Mouse (Mus musculus) adrenal gland, adult (tissue): ENCODE results near the gene Egln1.

Source experiments
- DNase-seq, 2 experiments: peaks; one replicate each; pipeline ENCODE4 v3.0.0; 2022 to 2023; ENCODE audit warnings: low spot score in 1 of 2; ENCODE audit not compliant: inconsistent age in 2 of 2

Egln1 gene

DNA sequence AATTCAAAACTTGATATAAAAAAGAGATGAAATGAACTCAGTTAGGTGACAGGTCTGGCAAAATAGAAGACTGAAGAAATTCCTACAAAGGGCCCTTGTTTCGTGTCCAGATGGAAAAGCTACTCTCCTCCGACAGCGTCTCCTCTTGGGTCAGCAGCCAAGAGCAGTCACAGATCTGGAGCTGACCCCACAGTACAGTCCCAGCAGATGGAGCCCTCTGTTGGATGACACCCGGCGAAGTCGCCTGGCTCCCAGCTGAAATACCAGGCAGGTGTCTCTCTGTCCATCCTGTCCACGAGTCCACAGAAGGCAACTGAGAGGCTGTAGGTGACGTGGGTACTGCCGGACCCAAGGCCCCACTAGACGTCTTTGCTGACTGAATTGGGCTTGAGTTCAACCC is 38.8 kb downstream of the Egln1 start:
- DNase-seq: peak in 1 of 2 experiments; percentile 57

DNA sequence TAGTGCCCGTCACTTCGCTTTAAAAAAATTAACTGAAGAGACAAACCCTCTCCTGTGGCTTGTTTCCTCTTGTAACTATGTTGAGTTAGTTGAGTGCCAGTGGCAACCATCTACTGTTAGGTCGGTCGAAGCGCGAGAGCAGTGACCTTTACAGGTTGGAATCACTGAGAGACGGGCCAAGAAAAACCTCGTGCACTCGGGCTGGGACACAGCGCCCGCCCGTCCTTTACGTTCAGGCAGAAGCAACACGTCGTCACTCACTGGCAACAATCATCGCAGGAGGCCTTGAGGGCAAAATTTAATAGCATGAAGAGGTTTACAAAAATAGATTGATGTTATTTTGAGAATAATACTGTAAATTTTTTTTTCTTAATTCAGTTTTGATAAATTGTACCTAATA is 39.2 kb downstream of the Egln1 start:
- peak; percentile 38 to 72 for DNase-seq

DNA sequence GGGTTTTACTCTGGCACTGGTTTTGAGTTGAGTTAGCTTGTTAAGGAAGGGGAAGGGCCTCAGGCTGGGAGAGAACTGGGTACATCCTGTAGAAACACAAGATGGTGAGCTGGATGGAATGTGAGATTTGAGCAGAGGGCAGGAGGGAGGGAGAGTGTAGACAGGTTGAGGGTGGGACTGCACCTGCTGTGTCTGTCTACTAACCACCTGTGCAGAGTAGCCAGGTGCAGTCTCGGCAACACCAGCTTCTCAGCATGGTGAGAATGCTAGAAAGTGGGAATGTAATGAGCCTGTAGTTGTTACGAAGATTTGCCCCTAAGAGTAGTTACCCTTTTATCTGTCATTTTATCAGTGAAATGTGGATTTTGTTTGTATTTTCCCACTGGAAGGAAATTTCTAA is 43.6 kb downstream of the Egln1 start:
- no peak for DNase-seq

DNA sequence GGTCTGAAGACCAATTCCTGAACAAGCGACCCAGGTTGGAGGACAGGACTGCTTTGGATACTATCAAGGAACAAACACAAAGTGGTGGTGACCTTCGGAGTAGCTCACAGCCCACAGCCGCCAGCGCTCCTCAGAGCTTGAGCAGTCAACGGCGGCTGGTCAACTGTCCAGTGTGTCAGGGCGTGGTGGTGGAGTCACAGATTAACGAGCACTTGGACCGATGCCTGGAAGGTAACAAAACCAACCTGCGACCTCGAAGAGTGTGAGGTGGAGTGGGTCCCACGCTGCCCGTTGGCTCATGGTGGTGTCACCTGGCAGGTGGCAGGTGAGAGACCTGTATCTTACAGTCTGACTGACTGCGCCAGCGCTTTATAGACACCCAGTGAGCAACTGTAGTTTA is 45.9 kb downstream of the Egln1 start:
- no peak for DNase-seq

- DNase-seq: peak in 1 of 2 experiments; percentile 65
Measured at GRCm38 (mm10) chr8:124898251-124898905, 50.7 kb downstream of the Egln1 start.

DNA sequence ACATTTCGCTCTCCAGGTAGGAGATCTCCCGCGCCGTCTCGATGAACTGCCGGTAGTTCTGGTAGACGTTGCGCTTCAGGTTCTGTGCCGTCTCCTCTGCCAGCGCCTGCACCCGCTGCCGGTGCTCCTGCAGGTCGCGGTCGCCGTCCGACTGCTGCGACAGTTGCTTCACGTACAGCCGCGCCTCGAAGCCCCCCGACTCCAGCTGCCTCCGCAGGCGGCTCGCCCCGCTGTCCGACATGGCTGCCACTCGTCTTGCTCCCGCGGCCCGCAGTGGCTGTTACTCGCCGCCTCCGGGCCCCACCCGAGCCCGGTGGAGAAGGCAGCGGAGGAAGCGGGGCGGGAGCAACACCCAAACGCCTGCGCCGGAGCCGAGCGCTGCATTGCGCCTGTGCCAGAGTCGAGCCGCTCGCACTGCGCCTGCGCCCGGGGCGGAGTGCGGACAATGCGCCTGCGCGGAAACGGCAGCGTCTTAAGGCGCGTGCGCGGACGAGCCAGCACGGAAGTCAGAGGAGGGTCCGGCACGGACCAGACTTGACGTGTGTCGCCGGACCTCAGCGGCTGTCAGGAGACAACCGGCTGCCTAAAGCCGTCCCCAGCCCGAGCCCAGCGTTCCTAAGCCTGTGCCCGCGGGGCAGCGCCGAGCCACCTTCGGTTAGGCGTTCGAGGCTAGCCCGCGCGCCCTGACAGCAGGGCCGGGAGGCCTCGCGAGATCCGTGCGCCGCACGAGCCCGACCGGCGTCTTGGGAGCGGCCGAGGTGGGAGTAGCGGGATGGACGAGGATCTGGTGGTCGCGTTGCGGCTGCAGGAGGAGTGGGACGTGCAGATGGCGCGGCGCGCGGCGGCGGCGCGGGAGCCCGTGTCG is 51.5 kb downstream of the Egln1 start, which contains the start of the genes Exoc8 and Sprtn:
Gene Exoc8, minus strand, starts transcription at position 320 of the 865 bp plus-strand sequence.
Gene Sprtn, plus strand, starts transcription at position 501 of the 865 bp plus-strand sequence.
- peak; percentile 99 for DNase-seq

- DNase-seq: peak; percentile 85 to 93
Measured at GRCm38 (mm10) chr8:124896632-124897385, 52.3 kb downstream of the Egln1 start.

DNA sequence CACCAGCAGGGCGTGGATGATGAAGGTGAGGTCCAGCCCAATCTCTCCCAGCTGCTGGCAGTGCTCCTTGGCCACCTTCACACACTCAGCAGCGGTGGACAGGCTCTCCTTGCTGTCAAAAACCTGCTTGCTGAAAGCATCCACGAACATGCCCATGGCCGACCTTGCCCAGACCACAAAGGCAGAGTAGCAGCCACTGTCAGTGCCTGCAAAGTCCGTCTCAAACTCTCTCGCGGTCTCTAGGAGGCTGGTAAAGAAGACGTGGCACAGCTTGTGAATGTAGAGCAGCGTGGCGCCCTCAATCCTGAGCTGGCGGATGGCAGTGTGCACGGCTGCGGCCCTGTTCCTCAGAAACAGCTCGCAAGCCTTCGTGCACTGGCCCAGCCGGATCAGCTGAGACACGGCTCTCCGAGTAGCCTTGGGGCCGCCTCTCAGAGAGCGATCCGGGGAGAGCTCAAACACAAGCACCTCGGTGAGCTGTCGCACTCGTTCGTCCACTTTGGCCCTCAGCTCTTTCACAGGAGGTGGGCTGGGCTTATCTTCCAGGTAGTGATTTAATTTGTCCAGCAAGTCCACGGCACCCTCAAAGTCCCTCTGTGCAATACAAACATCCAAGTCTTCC is 53.0 kb downstream of the Egln1 start:
- no peak for DNase-seq

DNA sequence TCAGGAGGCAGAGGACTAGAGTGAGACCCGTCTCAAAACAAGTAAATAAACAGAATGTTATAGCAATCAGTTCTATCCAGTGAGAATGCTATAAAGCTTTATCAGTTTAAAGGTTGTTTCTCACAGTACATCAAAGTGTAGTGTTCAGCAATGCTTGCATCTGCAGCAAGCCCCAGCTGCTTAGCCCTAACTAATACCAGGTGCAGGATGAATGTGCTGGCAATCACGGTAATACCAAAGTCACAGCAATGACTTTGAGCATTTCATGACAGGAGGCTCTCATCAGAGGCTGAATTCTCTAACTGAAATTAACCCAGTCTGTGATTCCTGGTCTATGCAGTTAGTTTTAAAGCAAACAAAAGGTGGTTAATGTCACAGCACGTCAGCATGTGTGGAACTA is 56.5 kb downstream of the Egln1 start:
- DNase-seq: no peak

GRCm38 (mm10) chr8:124888385-124888784 is 60.7 kb downstream of the Egln1 start:
- no peak for DNase-seq

GRCm38 (mm10) chr8:124878946-124879526 is 70.1 kb downstream of the Egln1 start:
- no peak for DNase-seq

DNA sequence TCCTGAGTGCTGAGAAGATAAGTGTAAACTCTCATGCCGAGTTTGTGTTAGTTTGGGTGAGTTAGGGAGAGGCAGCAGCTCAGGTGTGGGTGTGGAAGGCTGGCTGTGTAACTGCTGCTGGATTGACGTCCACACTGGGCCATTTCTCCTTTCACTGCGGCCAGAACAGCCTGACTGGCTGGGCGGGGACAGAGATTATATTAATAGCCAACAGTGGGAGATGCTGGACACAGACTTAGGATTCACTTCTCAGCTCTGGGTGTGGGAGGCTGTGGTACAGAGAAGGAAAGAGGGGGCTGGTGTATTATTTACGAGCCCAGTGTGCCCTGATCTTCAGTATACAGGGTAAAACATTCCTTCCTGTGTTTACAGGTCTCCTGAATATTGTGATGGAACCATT is 71.0 kb downstream of the Egln1 start:
- no peak for DNase-seq

DNA sequence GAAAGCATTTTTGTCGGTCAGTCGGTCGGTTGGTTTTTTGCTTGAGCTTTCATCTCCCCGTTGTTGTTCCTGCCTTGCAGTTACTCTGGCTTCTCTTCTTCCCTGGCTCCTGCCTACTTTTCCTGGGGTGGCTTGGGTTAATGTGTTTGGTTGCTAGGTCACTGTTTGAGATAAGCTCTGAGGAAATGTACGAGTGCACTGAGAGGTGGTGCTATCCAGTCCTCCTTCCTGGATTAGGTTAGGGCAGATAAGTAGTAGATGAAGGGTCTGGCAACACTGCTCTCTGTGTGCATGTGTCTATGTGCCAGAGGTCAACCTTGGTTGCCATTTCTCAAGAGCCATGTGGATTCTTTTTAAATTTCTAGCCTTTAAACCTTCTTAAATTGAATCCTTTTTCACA is 76.4 kb downstream of the Egln1 start:
- no peak for DNase-seq

GRCm38 (mm10) chr8:124872081-124872480 is 77.0 kb downstream of the Egln1 start:
- no peak for DNase-seq

- no peak for DNase-seq
Measured at GRCm38 (mm10) chr8:124871474-124871873, 77.7 kb downstream of the Egln1 start.

DNA sequence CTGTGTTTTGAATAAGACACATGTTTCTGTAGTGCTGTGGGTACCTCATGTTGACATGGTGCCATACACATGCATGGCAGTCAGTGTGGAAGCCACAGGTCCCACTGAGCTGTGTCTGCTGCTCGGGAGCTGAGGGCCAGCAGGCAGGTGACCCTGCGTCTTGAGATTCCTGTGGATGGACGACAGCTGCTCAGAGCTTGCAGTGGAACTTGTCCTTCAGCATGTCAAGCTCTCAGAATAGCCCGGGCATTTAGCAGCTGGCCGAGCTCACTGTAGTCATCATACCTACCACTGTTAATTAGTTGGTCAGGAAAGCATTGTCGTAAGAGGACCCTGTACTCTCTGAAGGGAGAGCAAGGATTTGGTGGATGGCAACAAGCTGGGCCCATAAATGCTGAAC is 79.4 kb downstream of the Egln1 start:
- peak in 1 of 2 experiments; percentile 55 for DNase-seq

- peak; percentile 67 to 76 for DNase-seq
Measured at GRCm38 (mm10) chr8:124867126-124867525, 82.0 kb downstream of the Egln1 start.

- DNase-seq: no peak
Measured at GRCm38 (mm10) chr8:124866669-124867068, 82.5 kb downstream of the Egln1 start.

DNA sequence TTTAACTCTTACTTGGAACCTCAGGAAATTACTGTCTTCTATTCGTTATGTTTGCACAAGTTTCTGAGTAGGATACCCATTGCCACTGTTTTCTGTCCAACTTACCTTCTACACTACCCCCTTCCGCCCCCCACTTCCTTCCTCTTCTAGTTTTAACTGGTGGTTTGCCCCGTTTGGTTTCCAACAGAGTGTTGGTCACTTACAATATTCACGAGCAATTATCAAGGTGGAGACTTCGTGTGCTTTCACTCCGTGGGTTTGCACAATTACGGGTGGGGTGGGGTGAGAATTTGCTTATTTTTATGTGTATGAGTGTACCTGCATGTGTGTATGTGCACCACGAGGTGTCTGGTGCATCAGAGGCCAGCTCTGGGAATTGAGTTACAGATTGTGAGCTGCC is 85.4 kb downstream of the Egln1 start:
- peak in 1 of 2 experiments; percentile 48 for DNase-seq

DNA sequence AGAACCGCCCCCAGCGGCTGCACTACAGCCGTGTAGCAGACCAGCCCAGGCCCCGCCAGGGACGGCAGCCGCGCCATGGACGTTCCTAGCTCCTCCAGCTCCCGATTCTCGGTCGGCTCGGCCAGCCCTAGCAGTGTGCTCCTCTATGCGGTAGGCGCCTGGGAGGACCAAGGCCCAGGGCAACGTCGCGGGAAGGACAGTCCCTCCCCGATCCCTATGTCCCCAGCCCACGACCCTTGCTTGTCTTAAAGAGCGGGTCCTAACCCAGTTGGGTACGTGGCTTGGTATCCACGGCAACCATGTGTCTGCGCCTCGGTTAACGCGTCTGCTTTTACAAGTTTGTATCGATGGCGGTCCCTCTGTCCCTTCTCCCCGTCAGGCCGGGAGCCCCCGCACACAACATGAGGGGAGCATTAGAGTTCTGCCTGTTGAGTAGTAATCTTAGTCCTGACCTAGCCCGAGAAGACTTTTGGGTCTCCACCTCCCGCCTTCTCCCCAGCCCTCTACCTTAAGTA is 85.9 kb downstream of the Egln1 start:
- no peak for DNase-seq
